Mouse (Mus musculus) layer of hippocampus, postnatal 36 days (tissue): Measurements from ENCODE around the gene Melk. TPM values are rescaled to one million over a fixed set of nuclear protein-coding genes. Genes with fewer than 3 reads are reported as not detected.

Experiments used
- DNase-seq, 2 experiments: peaks; one replicate each; pipeline ENCODE4 v3.0.0; 2022
- total RNA-seq, 2 experiments: library from RNA; stranded (reverse); gene quantifications; 2 replicates each; pipeline ENCODE4 v1.2.3; 2021

Melk gene
- total RNA-seq = under 1 TPM; 0.40 to 0.65 TPM

GRCm38 (mm10) chr4:44300781-44301750, at the start of gene Melk:
TSS of gene Melk (plus strand) at chr4:44300876.
- peak; percentile 42 to 45 for DNase-seq

- no peak for DNase-seq
Observed at GRCm38 (mm10) chr4:44251521-44251920, 49.2 kb upstream of the Melk start.

GRCm38 (mm10) chr4:44251966-44252916, 48.4 kb upstream of the Melk start:
- no peak for DNase-seq

- DNase-seq = no peak
Observed at GRCm38 (mm10) chr4:44253191-44253590, 47.5 kb upstream of the Melk start.

- DNase-seq = no peak
Observed at GRCm38 (mm10) chr4:44254579-44254978, 46.1 kb upstream of the Melk start.

GRCm38 (mm10) chr4:44259126-44259525, 41.5 kb upstream of the Melk start:
- no peak for DNase-seq

- no peak for DNase-seq
Observed at GRCm38 (mm10) chr4:44260244-44260643, 40.4 kb upstream of the Melk start.

GRCm38 (mm10) chr4:44265500-44265899, 35.2 kb upstream of the Melk start:
- no peak for DNase-seq

GRCm38 (mm10) chr4:44267437-44267836, 33.2 kb upstream of the Melk start:
- DNase-seq = no peak

- no peak for DNase-seq
Observed at GRCm38 (mm10) chr4:44269376-44269817, 31.3 kb upstream of the Melk start.

- no peak for DNase-seq
Observed at GRCm38 (mm10) chr4:44271134-44271533, 29.5 kb upstream of the Melk start.

GRCm38 (mm10) chr4:44281597-44282265, 18.9 kb upstream of the Melk start:
- DNase-seq = no peak

GRCm38 (mm10) chr4:44292534-44292933, 8.1 kb upstream of the Melk start:
- DNase-seq = peak; percentile 26 to 55

- DNase-seq = no peak
Observed at GRCm38 (mm10) chr4:44295837-44296236, 4.8 kb upstream of the Melk start.

- DNase-seq = no peak
Observed at GRCm38 (mm10) chr4:44306585-44306984, 5.9 kb downstream of the Melk start.

GRCm38 (mm10) chr4:44310429-44310828, 9.8 kb downstream of the Melk start:
- no peak for DNase-seq

GRCm38 (mm10) chr4:44310911-44311310, 10.2 kb downstream of the Melk start:
- no peak for DNase-seq

GRCm38 (mm10) chr4:44316270-44316809, 15.7 kb downstream of the Melk start:
- no peak for DNase-seq

GRCm38 (mm10) chr4:44320448-44320847, 19.8 kb downstream of the Melk start:
- no peak for DNase-seq

- no peak for DNase-seq
Observed at GRCm38 (mm10) chr4:44322124-44322523, 21.4 kb downstream of the Melk start.

- DNase-seq = no peak
Observed at GRCm38 (mm10) chr4:44325453-44325852, 24.8 kb downstream of the Melk start.

- DNase-seq = no peak
Observed at GRCm38 (mm10) chr4:44326721-44327120, 26.0 kb downstream of the Melk start.
